Mouse (Mus musculus) left cerebral cortex, adult 2 months (tissue): ENCODE measurements around the gene Cmtm8. TPM values are rescaled to one million over a fixed set of nuclear protein-coding genes. Genes with fewer than 3 reads are reported as not detected.
A peak's percentile ranks its signal among the peaks of the same experiment; 100 is the strongest.

Experiments
- DNase-seq, 2 experiments: peaks; one replicate each; pipeline ENCODE4 v3.0.0; 2021 to 2022; ENCODE audit warnings: low spot score in 2 of 2, mixed read lengths in 1 of 2; ENCODE audit errors: extremely low spot score in 1 of 2
- H3K27ac ChIP-seq: fragments of 200-600 bp; 2 replicates; pipeline ENCODE4 v1.8.1; 2022
- H3K4me3 ChIP-seq: fragments of 200-600 bp; 2 replicates; pipeline ENCODE4 v1.8.1; 2022
- CTCF ChIP-seq: fragments of 200-600 bp; IDR thresholded peaks from 2 replicates; pipeline ENCODE4 v1.8.1; 2022; ENCODE audit warnings: antibody characterized with exemption, mild to moderate bottlenecking, moderate library complexity
- intact Hi-C: fragments of 180-260 bp; cut with DNase I; formaldehyde crosslinking; loops from one replicate; pipeline ENCODE4 v1.15.1; 2025
- long read RNA-seq, 2 experiments: library from polyadenylated mRNA; stranded (forward); transcript quantifications; one replicate each; pipeline ENCODE4 v2.0.0; 2021; ENCODE audit warnings: borderline mapping rate in 2 of 2
- total RNA-seq, 2 experiments: library from RNA; stranded (reverse); gene quantifications; 2 replicates each; pipeline ENCODE4 v1.2.3; 2021

Gene Cmtm8
- total RNA-seq, result 1 to 10 TPM; 1.6 to 1.8 TPM
- long read RNA-seq, experiment 1, partial matches to known transcripts, result 0 of 2 reads
- long read RNA-seq, experiment 1, other reads (novel, unspliced or antisense), result 0 of 2 reads
- long read RNA-seq, experiment 2, partial matches to known transcripts, result 0 of 2 reads
- long read RNA-seq, experiment 2, other reads (novel, unspliced or antisense), result 0 of 2 reads

- no peak for TF ChIP-seq CTCF
- intact Hi-C loops, result no loop called here
- Histone ChIP-seq H3K4me3 (peak within 1 kb of the TSS; percentile 70), H3K27ac (peak within 1 kb of the TSS; percentile 65)
- peak; percentile 14 to 30 for DNase-seq
These were observed at the start of gene Cmtm8 for GRCm38 (mm10) chr9:114844017-114844662. Cmtm8 (minus strand) TSS chr9:114844156.

GRCm38 (mm10) chr9:114892974-114893373 lies 49.0 kb upstream of the Cmtm8 start:
- Histone ChIP-seq H3K27ac (no peak overlapping the region), H3K4me3 (no peak overlapping the region)
- TF ChIP-seq CTCF, result no peak
- intact Hi-C loops, result no loop called here
- no peak for DNase-seq

DNA sequence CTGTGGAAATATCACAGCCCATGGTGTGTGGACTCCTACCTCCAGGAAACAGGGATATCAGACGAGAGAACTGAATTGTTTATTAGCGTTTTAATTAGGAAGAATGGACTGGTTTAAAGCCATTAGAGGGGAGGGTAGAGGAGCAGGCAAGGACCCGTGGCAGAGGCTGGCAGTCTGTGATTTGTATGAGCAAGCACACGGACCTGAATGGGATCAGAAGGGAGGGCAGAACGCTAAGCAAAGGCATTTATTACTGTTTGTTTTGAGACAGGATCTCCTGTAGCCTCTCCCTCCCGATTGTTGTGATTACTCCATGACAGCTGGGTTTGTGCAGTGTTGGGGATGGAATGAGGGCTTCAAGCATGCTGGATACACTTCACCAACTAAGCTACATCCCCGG lies 46.4 kb upstream of the Cmtm8 start:
- intact Hi-C loops, result no loop called here
- no peak for DNase-seq
- no peak overlapping the region for H3K27ac ChIP-seq
- H3K4me3 ChIP-seq, result no peak overlapping the region
- TF ChIP-seq CTCF, result no peak

- H3K4me3 ChIP-seq, result no peak overlapping the region
- TF ChIP-seq CTCF, result peak; percentile 14
- H3K27ac ChIP-seq, result no peak overlapping the region
- no peak for DNase-seq
- intact Hi-C loops, result no loop called here
These were observed 45.0 kb upstream of the Cmtm8 start for GRCm38 (mm10) chr9:114888856-114889407.

DNA sequence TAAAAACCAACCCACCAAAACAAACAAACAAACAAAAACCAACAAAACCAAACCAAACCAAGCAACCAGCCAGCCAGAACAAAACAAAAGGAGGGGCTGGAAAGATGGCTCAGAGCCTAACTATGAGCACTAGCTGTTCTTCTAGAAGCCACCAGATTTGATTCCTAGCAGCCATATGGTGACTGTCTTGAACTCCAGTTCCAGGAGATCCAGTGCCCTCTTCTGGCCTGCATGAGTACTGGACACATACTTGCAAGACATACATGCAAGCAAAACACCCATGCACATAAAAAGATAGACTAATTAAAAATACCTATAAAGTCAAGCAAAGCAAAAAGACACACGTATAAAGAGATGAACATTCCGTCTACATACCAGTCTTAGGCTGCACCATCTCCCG lies 43.7 kb upstream of the Cmtm8 start:
- no peak for DNase-seq
- intact Hi-C loops, result loop anchor here (2.0 kb wide), 1 partner anchor 89 kb away; no protein-coding TSS in a partner anchor
- H3K4me3 ChIP-seq, result no peak overlapping the region
- TF ChIP-seq CTCF, result peak; percentile 43
- no peak overlapping the region for H3K27ac ChIP-seq

DNA sequence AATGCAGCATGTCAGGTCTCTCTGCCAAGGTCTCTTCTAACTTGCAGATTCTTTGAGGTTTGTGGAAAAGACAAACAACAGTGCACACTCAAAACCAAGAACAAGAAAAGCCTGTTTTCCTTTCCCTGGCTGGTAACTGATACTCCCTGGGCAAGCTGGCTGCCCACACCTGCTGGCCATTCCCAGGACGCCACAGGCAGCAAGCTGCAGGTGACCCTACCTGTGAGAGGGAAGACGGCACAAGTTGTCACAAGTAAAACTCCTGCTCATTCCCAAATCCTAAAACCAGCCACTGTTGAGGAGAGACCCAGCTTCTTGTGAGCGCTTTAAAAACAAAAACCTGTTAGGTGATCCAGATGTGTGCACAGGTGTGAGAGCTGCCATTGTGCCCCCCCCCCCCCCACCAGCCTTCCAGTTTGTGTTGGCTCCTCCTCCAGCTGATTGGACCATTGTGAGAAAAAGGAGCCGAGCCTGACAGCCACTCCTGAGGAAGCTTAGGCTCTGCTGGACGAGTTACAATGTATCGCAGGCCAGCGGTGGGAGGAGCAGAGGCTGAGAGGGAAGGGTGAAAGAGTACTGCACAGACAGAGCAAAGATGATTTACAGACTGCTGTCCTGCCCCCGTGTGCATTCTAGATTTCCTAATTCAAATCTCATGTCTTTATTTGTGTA lies 42.2 kb upstream of the Cmtm8 start:
- no peak overlapping the region for H3K27ac ChIP-seq
- no peak overlapping the region for H3K4me3 ChIP-seq
- intact Hi-C loops, result loop anchor here (2.0 kb wide), 1 partner anchor 87 kb away; no protein-coding TSS in a partner anchor
- no peak for DNase-seq
- no peak for TF ChIP-seq CTCF

DNA sequence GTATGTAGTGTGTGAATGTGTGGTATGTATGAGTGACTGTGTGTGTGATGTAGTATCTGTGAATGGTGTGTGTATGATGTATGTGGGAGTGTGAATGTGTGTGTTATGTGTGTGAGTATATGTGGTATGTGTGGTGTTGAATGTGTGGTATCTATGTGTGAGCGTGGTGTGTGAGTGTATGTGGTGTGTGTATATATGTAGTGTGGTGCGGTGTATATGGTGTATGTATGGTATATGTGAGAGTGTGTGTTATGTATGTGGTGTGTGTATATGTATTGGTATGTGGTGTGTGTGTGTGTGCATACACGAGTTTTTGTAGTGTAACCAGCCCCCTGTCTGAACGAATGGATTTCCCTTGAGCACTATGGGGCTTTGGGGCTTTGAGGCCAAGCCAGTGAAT lies 41.6 kb upstream of the Cmtm8 start:
- no peak overlapping the region for H3K27ac ChIP-seq
- no peak for TF ChIP-seq CTCF
- H3K4me3 ChIP-seq, result no peak overlapping the region
- intact Hi-C loops, result no loop called here
- DNase-seq, result no peak

GRCm38 (mm10) chr9:114881977-114882376 lies 38.0 kb upstream of the Cmtm8 start:
- intact Hi-C loops, result no loop called here
- no peak overlapping the region for H3K4me3 ChIP-seq
- no peak for TF ChIP-seq CTCF

GRCm38 (mm10) chr9:114855327-114855726 lies 11.4 kb upstream of the Cmtm8 start:
- H3K27ac ChIP-seq, result no peak overlapping the region

More at GRCm38 (mm10) chr9:114881977-114882376, 38.0 kb upstream of the Cmtm8 start:
- no peak for DNase-seq
- H3K27ac ChIP-seq, result no peak overlapping the region

DNA sequence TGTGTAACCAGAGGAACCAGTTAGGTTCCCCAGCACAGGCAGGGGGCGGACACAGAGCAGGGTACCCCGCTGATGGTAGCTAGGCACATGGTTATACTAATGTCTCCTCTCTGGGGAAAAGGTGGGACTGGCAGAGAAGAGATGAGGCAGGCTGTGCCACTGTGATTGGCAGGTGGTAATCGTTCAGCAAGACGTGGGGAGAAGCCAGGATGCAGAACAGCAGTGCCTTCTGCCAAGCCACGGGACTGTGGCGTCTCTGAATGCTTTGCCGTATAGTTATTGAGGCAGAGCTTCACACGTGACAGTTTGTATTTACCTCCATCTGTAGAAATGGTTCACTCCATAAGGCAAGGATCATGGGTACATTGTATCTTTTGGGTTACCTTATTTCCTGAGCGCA lies 10.7 kb upstream of the Cmtm8 start:
- Histone ChIP-seq H3K4me3 (no peak overlapping the region), H3K27ac (no peak overlapping the region)
- DNase-seq, result no peak
- intact Hi-C loops, result loop anchor here (5.0 kb wide), 1 partner anchor 47 kb away; no protein-coding TSS in a partner anchor
- no peak for TF ChIP-seq CTCF

More at GRCm38 (mm10) chr9:114855327-114855726, 11.4 kb upstream of the Cmtm8 start:
- H3K4me3 ChIP-seq, result no peak overlapping the region
- intact Hi-C loops, result loop anchor here (5.0 kb wide), 1 partner anchor 48 kb away; no protein-coding TSS in a partner anchor
- DNase-seq, result peak; percentile 32 to 55
- peak; percentile 34 for TF ChIP-seq CTCF

GRCm38 (mm10) chr9:114853336-114853735 lies 9.4 kb upstream of the Cmtm8 start:
- Histone ChIP-seq H3K4me3 (no peak overlapping the region), H3K27ac (no peak overlapping the region)
- intact Hi-C loops, result no loop called here
- no peak for DNase-seq
- no peak for TF ChIP-seq CTCF
